Mouse (Mus musculus) ovary, adult 18-20 months (tissue): ENCODE data around the gene Slc25a26.

Experiments used
- DNase-seq: peaks from one replicate; pipeline ENCODE4 v3.0.0; 2022; ENCODE audit warnings: low spot score, mixed read lengths

Slc25a26 gene

GRCm38 (mm10) chr6:94640297-94640696 is 140.2 kb downstream of the Slc25a26 start:
- DNase-seq, result peak; percentile 40

- DNase-seq, result no peak
Measured at GRCm38 (mm10) chr6:94642048-94642447, 141.9 kb downstream of the Slc25a26 start.

GRCm38 (mm10) chr6:94643989-94644388 is 143.9 kb downstream of the Slc25a26 start:
- no peak for DNase-seq

GRCm38 (mm10) chr6:94644641-94645040 is 144.5 kb downstream of the Slc25a26 start:
- no peak for DNase-seq

GRCm38 (mm10) chr6:94645723-94646122 is 145.6 kb downstream of the Slc25a26 start:
- DNase-seq, result no peak

- DNase-seq, result no peak
Measured at GRCm38 (mm10) chr6:94646274-94646863, 146.2 kb downstream of the Slc25a26 start.

GRCm38 (mm10) chr6:94646902-94647301 is 146.8 kb downstream of the Slc25a26 start:
- no peak for DNase-seq

- peak; percentile 57 for DNase-seq
Measured at GRCm38 (mm10) chr6:94647574-94648430, 147.7 kb downstream of the Slc25a26 start.

GRCm38 (mm10) chr6:94648496-94648895 is 148.4 kb downstream of the Slc25a26 start:
- no peak for DNase-seq

- DNase-seq, result no peak
Measured at GRCm38 (mm10) chr6:94649637-94650036, 149.5 kb downstream of the Slc25a26 start.

- DNase-seq, result no peak
Measured at GRCm38 (mm10) chr6:94651541-94651940, 151.4 kb downstream of the Slc25a26 start.

- no peak for DNase-seq
Measured at GRCm38 (mm10) chr6:94652659-94653213, 152.6 kb downstream of the Slc25a26 start.

- DNase-seq, result no peak
Measured at GRCm38 (mm10) chr6:94653388-94654316, 153.5 kb downstream of the Slc25a26 start.
